Mouse (Mus musculus) kidney, postnatal 10 days (tissue): Measurements from ENCODE around the gene Gm47841.

Source experiments
- DNase-seq: peaks from one replicate; pipeline ENCODE4 v3.0.0; 2021; ENCODE audit warnings: mixed read lengths

Gm47841 gene

GRCm38 (mm10) chr15:101047194-101047555, at the start of gene Gm47841:
Gene Gm47841 (minus strand): TSS chr15:101047397.
- DNase-seq = peak; percentile 58

GRCm38 (mm10) chr15:101095392-101095791, 48.2 kb upstream of the Gm47841 start:
- no peak for DNase-seq

- DNase-seq = no peak
Observed at GRCm38 (mm10) chr15:101094979-101095378, 47.8 kb upstream of the Gm47841 start.

- no peak for DNase-seq
Observed at GRCm38 (mm10) chr15:101093988-101094387, 46.8 kb upstream of the Gm47841 start.

- DNase-seq = peak; percentile 84
Observed at GRCm38 (mm10) chr15:101092829-101093648, 45.8 kb upstream of the Gm47841 start.

- peak; percentile 52 for DNase-seq
Observed at GRCm38 (mm10) chr15:101092121-101092828, 45.1 kb upstream of the Gm47841 start.

GRCm38 (mm10) chr15:101091551-101091950, 44.4 kb upstream of the Gm47841 start:
- no peak for DNase-seq

GRCm38 (mm10) chr15:101088291-101088690, 41.1 kb upstream of the Gm47841 start:
- DNase-seq = no peak

- DNase-seq = peak; percentile 63
Observed at GRCm38 (mm10) chr15:101086956-101087355, 39.8 kb upstream of the Gm47841 start.

- no peak for DNase-seq
Observed at GRCm38 (mm10) chr15:101086451-101086850, 39.3 kb upstream of the Gm47841 start.

GRCm38 (mm10) chr15:101084499-101084898, 37.3 kb upstream of the Gm47841 start:
- DNase-seq = no peak

- no peak for DNase-seq
Observed at GRCm38 (mm10) chr15:101082236-101082635, 35.0 kb upstream of the Gm47841 start.

GRCm38 (mm10) chr15:101081035-101081548, 33.9 kb upstream of the Gm47841 start:
- no peak for DNase-seq

GRCm38 (mm10) chr15:101080031-101080520, 32.9 kb upstream of the Gm47841 start:
- no peak for DNase-seq

GRCm38 (mm10) chr15:101078731-101079156, 31.5 kb upstream of the Gm47841 start:
- DNase-seq = peak; percentile 96

- DNase-seq = peak; percentile 79
Observed at GRCm38 (mm10) chr15:101077813-101078730, 30.9 kb upstream of the Gm47841 start, which contains the start of gene Fignl2. Gene Fignl2 (minus strand): TSS chr15:101078567.

- peak; percentile 64 for DNase-seq
Observed at GRCm38 (mm10) chr15:101077001-101077812, 30.0 kb upstream of the Gm47841 start.

- peak; percentile 67 for DNase-seq
Observed at GRCm38 (mm10) chr15:101076071-101077000, 29.1 kb upstream of the Gm47841 start.

GRCm38 (mm10) chr15:101075656-101076055, 28.5 kb upstream of the Gm47841 start:
- DNase-seq = peak; percentile 49

GRCm38 (mm10) chr15:101075150-101075549, 28.0 kb upstream of the Gm47841 start:
- DNase-seq = peak; percentile 75
